Mouse (Mus musculus) kidney, adult 2 months (tissue): ENCODE data around the gene 4930548H24Rik. TPM values are rescaled to one million over a fixed set of nuclear protein-coding genes. Genes with fewer than 3 reads are reported as not detected.
"Not testable (repeated sequence)": the region's sequence is repeated elsewhere in the genome, so short reads cannot be mapped to it uniquely, and the experiment has no call there.

Experiments used
- DNase-seq: peaks from one replicate; pipeline ENCODE4 v3.0.0; 2021
- H3K27ac ChIP-seq: fragments of 200-500 bp; 2 replicates; pipeline ENCODE4 v1.5.1; 2012; ENCODE audit warnings: low read depth, low read length, control low read depth, inconsistent platforms; ENCODE audit not compliant: insufficient read depth
- H3K27me3 ChIP-seq: fragments of 200-500 bp; replicated peaks from 2 replicates; pipeline ENCODE4 v1.6.1; 2012; ENCODE audit warnings: mild to moderate bottlenecking, moderate library complexity, low read length, inconsistent platforms; ENCODE audit not compliant: control insufficient read depth, insufficient read depth
- H3K36me3 ChIP-seq: fragments of 200-500 bp; 2 replicates; pipeline ENCODE4 v1.6.1; 2012; ENCODE audit warnings: mild to moderate bottlenecking, moderate library complexity, low read length, inconsistent platforms; ENCODE audit not compliant: control insufficient read depth, insufficient read depth
- H3K4me1 ChIP-seq: fragments of 200-500 bp; 2 replicates; pipeline ENCODE4 v1.6.1; 2011; ENCODE audit warnings: low read length; ENCODE audit not compliant: control insufficient read depth, insufficient read depth
- H3K4me3 ChIP-seq: fragments of 200-500 bp; 2 replicates; pipeline ENCODE4 v1.5.1; 2011; ENCODE audit warnings: mild to moderate bottlenecking, low read depth, low read length, control low read depth; ENCODE audit not compliant: insufficient read depth
- CTCF ChIP-seq: fragments of 200-500 bp; conservative IDR thresholded peaks from 2 replicates; pipeline ENCODE4 v1.5.1; 2011; ENCODE audit warnings: low read depth, mild to moderate bottlenecking, control low read depth, low read length, moderate library complexity, mixed read lengths; ENCODE audit not compliant: insufficient read depth, insufficient read length
- POLR2A ChIP-seq: fragments of 200-500 bp; IDR thresholded peaks from one replicate; pipeline ENCODE4 v1.6.1; 2011; ENCODE audit warnings: low read depth, low read length, control low read depth
- WGBS: fragments of 180-500 bp; shearing (Covaris S2); methylation state at CpG from one replicate; pipeline ENCODE4 v1.1.7; 2018; 5-methylcytosine and 5-hydroxymethylcytosine counted together
- polyA plus RNA-seq: library from polyadenylated mRNA; depleted of rRNA; stranded (reverse); fragments of >200 nt; gene quantifications from 2 replicates; pipeline ENCODE4 v1.2.3, GENCODE M21; 2012; rRNA removed

Gene 4930548H24Rik
- polyA plus RNA-seq, 1 experiment: not detected

- no peak overlapping the region for H3K27ac ChIP-seq
- H3K4me3 ChIP-seq: no peak overlapping the region
- no peaks in the 10 kb centered on the region for H3K4me1 ChIP-seq
- TF ChIP-seq CTCF (no peak), POLR2A (no peak)
- H3K36me3 ChIP-seq: peaks cover 3% of the 10 kb centered on the region; the same call in 1 of the 2 replicates
- DNase-seq: no peak
- H3K27me3 ChIP-seq: no peaks in the 10 kb centered on the region
- WGBS: 86% methylated on average over 6 of the region's 6 CpGs
Measured at GRCm38 (mm10) chr5:31520556-31520955, 35.0 kb downstream of the 4930548H24Rik start.

GRCm38 (mm10) chr5:31526354-31527116 lies 41.0 kb downstream of the 4930548H24Rik start, which contains the start of gene Slc4a1ap:
Gene Slc4a1ap, plus strand, starts transcription at chr5:31526995.
- WGBS: under 1% methylated on average over 28 of the region's 28 CpGs
- TF ChIP-seq POLR2A (peak; percentile 22), CTCF (no peak)
- H3K4me1 ChIP-seq: 0 out of 2 replicates have a peak, but pooled peaks cover 2% of the 10 kb centered on the region
- H3K4me3 ChIP-seq: peak within 1 kb of the TSS; percentile 69
- peak; percentile 88 for DNase-seq
- no peaks in the 10 kb centered on the region; the same call in 1 of the 2 replicates for H3K36me3 ChIP-seq
- no peaks in the 10 kb centered on the region for H3K27me3 ChIP-seq
- H3K27ac ChIP-seq: peak within 1 kb of the TSS; percentile 84

GRCm38 (mm10) chr5:31527117-31527680 lies 41.7 kb downstream of the 4930548H24Rik start:
- 0 out of 2 replicates have a peak overlapping the region, but pooled peaks have one; percentile 84 for H3K27ac ChIP-seq

GRCm38 (mm10) chr5:31527707-31528106 lies 42.2 kb downstream of the 4930548H24Rik start, which contains the start of gene Supt7l:
Gene Supt7l, minus strand, starts transcription at chr5:31527807.
- DNase-seq: not testable (repeated sequence)

More at GRCm38 (mm10) chr5:31527117-31527680, 41.7 kb downstream of the 4930548H24Rik start:
- WGBS: 2% methylated on average over 40 of the region's 40 CpGs
- no peaks in the 10 kb centered on the region; the same call in 1 of the 2 replicates for H3K36me3 ChIP-seq
- 0 out of 2 replicates have a peak, but pooled peaks cover 2% of the 10 kb centered on the region for H3K4me1 ChIP-seq
- no peak for DNase-seq
- H3K27me3 ChIP-seq: no peaks in the 10 kb centered on the region
- H3K4me3 ChIP-seq: peak overlapping the region; percentile 69
- TF ChIP-seq POLR2A (no peak), CTCF (no peak)

GRCm38 (mm10) chr5:31528560-31528959 lies 43.0 kb downstream of the 4930548H24Rik start:
- DNase-seq: no peak
- Histone ChIP-seq H3K27me3 (no peaks in the 10 kb centered on the region), H3K36me3 (no peaks in the 10 kb centered on the region; the same call in 1 of the 2 replicates), H3K4me3 (no peak overlapping the region), H3K4me1 (0 out of 2 replicates have a peak, but pooled peaks cover 2% of the 10 kb centered on the region), H3K27ac (no peak overlapping the region)
- 38% methylated on average over 2 of the region's 2 CpGs for WGBS
- no peak for TF ChIP-seq POLR2A
- TF ChIP-seq CTCF: no peak

More at GRCm38 (mm10) chr5:31527707-31528106, 42.2 kb downstream of the 4930548H24Rik start, which contains the start of gene Supt7l:
- not testable (repeated sequence) for H3K27me3 ChIP-seq, H3K4me1 ChIP-seq, H3K36me3 ChIP-seq
- H3K27ac ChIP-seq: peak within 1 kb of the TSS; percentile 84
- 80% methylated on average over 11 of the region's 11 CpGs for whole genome bisulfite sequencing
- H3K4me3 ChIP-seq: peak within 1 kb of the TSS; percentile 69

- Histone ChIP-seq H3K27me3 (no peaks in the 10 kb centered on the region), H3K4me3 (no peak overlapping the region), H3K4me1 (no peaks in the 10 kb centered on the region), H3K36me3 (peaks cover 4% of the 10 kb centered on the region; the same call in 1 of the 2 replicates), H3K27ac (no peak overlapping the region)
- no peak for DNase-seq
- TF ChIP-seq CTCF (no peak), POLR2A (no peak)
- 96% methylated on average over 2 of the region's 2 CpGs for WGBS
Measured at GRCm38 (mm10) chr5:31535228-31535627, 49.7 kb downstream of the 4930548H24Rik start.

Other genes with a start within 250 kb of the 4930548H24Rik start
- gene Nrbp1, start 244.9 kb upstream of the 4930548H24Rik start, polyA plus RNA-seq: 126 and 130 TPM in 2 replicates
- gene Gm9970, start 244.5 kb upstream of the 4930548H24Rik start, polyA plus RNA-seq: 0.45 and 0.96 TPM in 2 replicates
- gene Krtcap3, start 234.0 kb upstream of the 4930548H24Rik start, polyA plus RNA-seq: 19.7 and 23.6 TPM in 2 replicates
- 33.2 and 34.2 TPM in 2 replicates for gene Ift172, start 194.6 kb upstream of the 4930548H24Rik start, polyA plus RNA-seq
- gene Fndc4, start 189.7 kb upstream of the 4930548H24Rik start, polyA plus RNA-seq: 8.8 and 14.0 TPM in 2 replicates
- gene Gckr, start 188.3 kb upstream of the 4930548H24Rik start, polyA plus RNA-seq: 0.09 and 0.38 TPM in 2 replicates
- 7.9 and 9.9 TPM in 2 replicates for gene Zfp512, start 33.3 kb upstream of the 4930548H24Rik start, polyA plus RNA-seq
- gene Gpn1, start 9.0 kb downstream of the 4930548H24Rik start, polyA plus RNA-seq: 8.3 and 11.6 TPM in 2 replicates
- 10.4 and 11.2 TPM in 2 replicates for gene Slc4a1ap, start 41.3 kb downstream of the 4930548H24Rik start, polyA plus RNA-seq
- gene Supt7l, start 42.1 kb downstream of the 4930548H24Rik start, polyA plus RNA-seq: 16.2 and 17.7 TPM in 2 replicates
- 24.1 and 34.3 TPM in 2 replicates for gene Mrpl33, start 111.2 kb downstream of the 4930548H24Rik start, polyA plus RNA-seq
- gene Rbks, start 211.9 kb downstream of the 4930548H24Rik start, polyA plus RNA-seq: 15.7 and 16.4 TPM in 2 replicates
- 33.8 and 38.7 TPM in 2 replicates for gene Babam2, start 211.9 kb downstream of the 4930548H24Rik start, polyA plus RNA-seq